Mouse (Mus musculus) myocyte (in vitro differentiated cells): Measurements from ENCODE around the gene Tuba8. TPM values are rescaled to one million over a fixed set of nuclear protein-coding genes. Genes with fewer than 3 reads are reported as not detected.

Experiments
- H3K27me3 ChIP-seq: one replicate; pipeline ENCODE4 v1.6.1; 2011; ENCODE audit not compliant: control insufficient read depth, insufficient read depth, insufficient read length
- H3K36me3 ChIP-seq: one replicate; pipeline ENCODE4 v1.6.1; 2011; ENCODE audit not compliant: control insufficient read depth, insufficient read depth
- H3K4me2 ChIP-seq: one replicate; pipeline ENCODE4 v1.6.1; 2011; ENCODE audit warnings: low read depth, control low read depth
- H3K4me3 ChIP-seq: one replicate; pipeline ENCODE4 v1.5.1; 2011; ENCODE audit warnings: mild to moderate bottlenecking, control low read depth, moderate library complexity
- H3K79me2 ChIP-seq: one replicate; pipeline ENCODE4 v1.6.1; 2011; ENCODE audit not compliant: control insufficient read depth, insufficient read depth
- H3ac ChIP-seq: one replicate; pipeline ENCODE4 v1.6.1; 2011; ENCODE audit not compliant: control insufficient read depth, insufficient read length
- CEBPB ChIP-seq: IDR thresholded peaks from 2 replicates; pipeline ENCODE4 v1.6.1; 2011; ENCODE audit warnings: mild to moderate bottlenecking, moderate library complexity; ENCODE audit not compliant: poor library complexity, insufficient read depth, severe bottlenecking
- E2F4 ChIP-seq: IDR thresholded peaks from one replicate; pipeline ENCODE4 v1.6.1; 2011; ENCODE audit warnings: mild to moderate bottlenecking, control low read depth, moderate library complexity; ENCODE audit not compliant: insufficient read depth
- MAX ChIP-seq: IDR thresholded peaks from one replicate; pipeline ENCODE4 v1.6.1; 2011; ENCODE audit warnings: low read depth, mild to moderate bottlenecking, control low read depth
- MYOD1 ChIP-seq, 3 experiments: IDR thresholded peaks; one replicate each; pipeline ENCODE4 v1.6.1; 2011; ENCODE audit warnings: control low read depth in 2 of 3, low read depth in 2 of 3, mild to moderate bottlenecking in 2 of 3, moderate library complexity in 1 of 3; ENCODE audit not compliant: insufficient read length in 2 of 3, control insufficient read depth in 1 of 3
- MYOG ChIP-seq, 3 experiments: IDR thresholded peaks; one replicate each; pipeline ENCODE4 v1.6.1; 2011; ENCODE audit warnings: control low read depth in 2 of 3, low read depth in 2 of 3, mild to moderate bottlenecking in 2 of 3; ENCODE audit not compliant: insufficient read length in 2 of 3, control insufficient read depth in 1 of 3, insufficient read depth in 1 of 3
- POLR2A ChIP-seq: IDR thresholded peaks from one replicate; pipeline ENCODE4 v1.6.1; 2011; ENCODE audit warnings: low read depth, mild to moderate bottlenecking, control low read depth, moderate library complexity; ENCODE audit not compliant: insufficient read length
- POLR2AphosphoS2 ChIP-seq: IDR thresholded peaks from one replicate; pipeline ENCODE4 v1.6.1; 2011; ENCODE audit warnings: low read depth, control low read depth; ENCODE audit not compliant: insufficient read length
- REST ChIP-seq: IDR thresholded peaks from one replicate; pipeline ENCODE4 v1.6.1; 2011; ENCODE audit warnings: mild to moderate bottlenecking, control low read depth, moderate library complexity; ENCODE audit not compliant: insufficient read depth, insufficient read length
- SRF ChIP-seq: IDR thresholded peaks from one replicate; pipeline ENCODE4 v1.6.1; 2011; ENCODE audit warnings: low read depth; ENCODE audit not compliant: control insufficient read depth, insufficient read length
- TCF12 ChIP-seq: IDR thresholded peaks from one replicate; pipeline ENCODE4 v1.6.1; 2011; ENCODE audit warnings: mild to moderate bottlenecking, control low read depth; ENCODE audit not compliant: poor library complexity, insufficient read depth, severe bottlenecking
- TCF3 ChIP-seq: IDR thresholded peaks from one replicate; pipeline ENCODE4 v1.6.1; 2011; ENCODE audit warnings: low read depth, control low read depth; ENCODE audit not compliant: insufficient read length
- USF1 ChIP-seq: IDR thresholded peaks from one replicate; pipeline ENCODE4 v1.6.1; 2011; ENCODE audit warnings: low read depth, mild to moderate bottlenecking, control low read depth, moderate library complexity
- polyA plus RNA-seq: library from polyadenylated mRNA; unstranded; fragments of >200 nt; fragmentation: generic; extraction: Trizol; gene quantifications from one replicate; pipeline ENCODE4 v1.2.1, GENCODE M21; 2012; ENCODE audit warnings: missing spikeins

The Tuba8 gene
- polyA plus RNA-seq, 1 experiment, result not detected

DNA sequence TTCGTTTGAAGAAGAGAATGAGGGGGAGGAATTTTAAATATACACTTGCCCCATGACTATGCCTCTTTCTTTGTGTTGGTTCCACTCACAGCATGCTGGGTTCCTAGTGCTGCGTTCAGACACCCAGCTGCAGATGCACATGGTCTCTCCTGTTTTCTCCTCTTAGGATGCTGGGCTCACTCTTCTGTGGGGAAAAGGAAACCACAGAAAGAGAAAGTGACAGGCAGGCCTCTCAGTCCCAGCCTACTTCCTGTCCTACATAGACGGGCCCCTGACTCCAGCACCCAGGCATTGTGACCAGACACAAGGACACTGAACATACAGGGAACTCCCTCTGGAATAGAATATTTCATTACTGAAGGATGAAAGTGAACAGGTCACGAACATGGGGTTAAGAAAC is 15.5 kb downstream of the Tuba8 start:
- no peak overlapping the region for H3K4me2 ChIP-seq
- no peak overlapping the region for H3K4me3 ChIP-seq
- TF ChIP-seq REST (no peak), SRF (no peak), TCF12 (no peak), MYOD1 (IDR thresholded peaks at IDR 0.05; ENCODE audit: control insufficient read depth in 1 of 3, insufficient read length in 2 of 3, low read depth in 2 of 3) (no peak), MYOG (IDR thresholded peaks at IDR 0.05; ENCODE audit: control insufficient read depth in 1 of 3, insufficient read depth in 1 of 3, insufficient read length in 2 of 3, low read depth in 2 of 3) (no peak), MAX (no peak), POLR2A (no peak), USF1 (no peak), POLR2AphosphoS2 (no peak), CEBPB (no peak), TCF3 (no peak)
- no peaks in the 10 kb centered on the region for H3K79me2 ChIP-seq
- peaks cover 5% of the 10 kb centered on the region for H3K27me3 ChIP-seq
- no peak overlapping the region for H3ac ChIP-seq
- no peaks in the 10 kb centered on the region for H3K36me3 ChIP-seq

DNA sequence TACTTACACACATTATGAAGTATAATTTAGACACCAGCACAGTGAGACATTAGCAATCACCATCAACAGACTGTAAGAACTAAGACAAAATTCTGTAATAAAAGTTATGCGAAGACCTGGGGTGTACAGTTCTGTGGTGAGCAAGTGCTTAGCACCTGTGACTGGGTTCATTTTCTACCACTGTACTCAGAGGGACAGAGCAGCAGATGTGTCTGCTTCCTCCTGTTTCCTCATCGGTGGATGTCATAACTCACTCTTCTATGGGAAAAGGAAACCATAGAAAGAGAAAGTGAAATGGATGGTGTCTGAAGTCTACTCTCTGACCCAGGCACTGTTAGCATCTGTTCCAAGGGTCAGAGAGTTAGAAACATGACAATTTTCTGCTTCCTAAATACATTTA is 16.2 kb downstream of the Tuba8 start:
- Histone ChIP-seq H3K79me2 (no peaks in the 10 kb centered on the region), H3K4me3 (no peak overlapping the region), H3K36me3 (no peaks in the 10 kb centered on the region), H3K4me2 (peak overlapping the region; percentile 34), H3ac (no peak overlapping the region), H3K27me3 (peaks cover 7% of the 10 kb centered on the region)
- TF ChIP-seq POLR2AphosphoS2 (no peak), POLR2A (no peak), TCF12 (no peak), TCF3 (no peak), E2F4 (no peak), USF1 (no peak), MYOD1 (IDR thresholded peaks at IDR 0.05; ENCODE audit: control insufficient read depth in 1 of 3, insufficient read length in 2 of 3, low read depth in 2 of 3) (no peak), CEBPB (no peak), MAX (no peak), SRF (no peak), REST (no peak), MYOG (IDR thresholded peaks at IDR 0.05; ENCODE audit: control insufficient read depth in 1 of 3, insufficient read depth in 1 of 3, insufficient read length in 2 of 3, low read depth in 2 of 3) (no peak)

DNA sequence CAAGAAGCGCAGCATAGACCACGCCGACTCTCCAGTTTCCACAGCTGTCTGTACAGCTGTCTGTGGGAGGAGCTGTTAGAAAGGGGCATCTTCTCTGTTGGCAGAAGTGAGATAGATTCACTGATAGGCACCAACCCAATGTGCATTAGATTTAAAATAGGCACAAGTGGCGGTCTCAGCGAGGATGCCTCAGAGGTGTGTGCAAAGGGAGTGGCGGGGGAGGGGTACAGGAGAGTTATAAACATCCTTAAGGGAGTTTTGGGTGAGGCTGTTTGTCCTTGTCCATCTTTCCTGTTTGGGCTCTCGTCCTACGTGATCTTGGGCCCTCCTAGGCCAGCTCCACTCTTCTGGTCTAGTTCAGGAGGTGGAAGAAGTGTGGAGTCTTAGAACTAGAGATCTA is 17.9 kb downstream of the Tuba8 start:
- H3K36me3 ChIP-seq, result no peaks in the 10 kb centered on the region
- H3K79me2 ChIP-seq, result no peaks in the 10 kb centered on the region
- peaks cover 9% of the 10 kb centered on the region for H3K27me3 ChIP-seq
- H3ac ChIP-seq, result no peak overlapping the region
- TF ChIP-seq MYOG (IDR thresholded peaks at IDR 0.05; ENCODE audit: control insufficient read depth in 1 of 3, insufficient read depth in 1 of 3, insufficient read length in 2 of 3, low read depth in 2 of 3), result no peak
- TF ChIP-seq CEBPB, result no peak
- no peak for TF ChIP-seq TCF3
- TF ChIP-seq USF1, result no peak
- TF ChIP-seq E2F4, result no peak
- no peak for TF ChIP-seq POLR2AphosphoS2
- no peak for TF ChIP-seq MAX
- TF ChIP-seq REST, result no peak
- TF ChIP-seq POLR2A, result no peak
- no peak for TF ChIP-seq TCF12
- TF ChIP-seq MYOD1 (IDR thresholded peaks at IDR 0.05; ENCODE audit: control insufficient read depth in 1 of 3, insufficient read length in 2 of 3, low read depth in 2 of 3), result no peak
- no peak overlapping the region for H3K4me2 ChIP-seq
- no peak overlapping the region for H3K4me3 ChIP-seq

DNA sequence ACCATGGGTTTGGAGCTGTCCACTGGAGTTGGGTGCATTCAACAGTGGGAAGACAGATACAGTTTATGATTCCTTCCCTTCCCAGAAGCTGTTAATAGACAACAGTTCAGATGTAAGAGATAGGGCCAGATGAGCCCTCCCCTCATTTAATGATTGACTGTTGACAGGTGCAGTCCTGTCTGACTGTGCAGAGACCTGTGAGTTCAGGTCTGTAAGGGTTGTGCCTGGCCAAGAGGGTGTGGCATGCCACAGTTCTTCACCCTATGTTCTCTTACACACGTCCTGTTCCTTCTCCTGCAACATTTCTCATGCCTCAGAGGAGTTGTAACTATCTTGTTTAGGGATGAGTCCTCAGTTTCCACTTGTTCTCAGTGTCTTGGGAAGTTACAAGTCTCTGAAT is 22.2 kb downstream of the Tuba8 start:
- H3K79me2 ChIP-seq, result no peaks in the 10 kb centered on the region
- TF ChIP-seq POLR2A (no peak), REST (no peak), MYOD1 (IDR thresholded peaks at IDR 0.05; ENCODE audit: control insufficient read depth in 1 of 3, insufficient read length in 2 of 3, low read depth in 2 of 3) (no peak), SRF (no peak), MYOG (IDR thresholded peaks at IDR 0.05; ENCODE audit: control insufficient read depth in 1 of 3, insufficient read depth in 1 of 3, insufficient read length in 2 of 3, low read depth in 2 of 3) (no peak), POLR2AphosphoS2 (no peak), MAX (no peak), TCF3 (no peak), E2F4 (no peak), USF1 (no peak), TCF12 (no peak), CEBPB (no peak)
- no peak overlapping the region for H3K4me2 ChIP-seq
- H3K27me3 ChIP-seq, result peaks cover 9% of the 10 kb centered on the region
- no peak overlapping the region for H3K4me3 ChIP-seq
- no peaks in the 10 kb centered on the region for H3K36me3 ChIP-seq
- no peak overlapping the region for H3ac ChIP-seq

- no peaks in the 10 kb centered on the region for H3K79me2 ChIP-seq
- no peaks in the 10 kb centered on the region for H3K36me3 ChIP-seq
- H3K4me2 ChIP-seq, result no peak overlapping the region
- peaks cover 23% of the 10 kb centered on the region for H3K27me3 ChIP-seq
- TF ChIP-seq POLR2A (no peak), MYOG (IDR thresholded peaks at IDR 0.05; ENCODE audit: control insufficient read depth in 1 of 3, insufficient read depth in 1 of 3, insufficient read length in 2 of 3, low read depth in 2 of 3) (no peak), MYOD1 (IDR thresholded peaks at IDR 0.05; ENCODE audit: control insufficient read depth in 1 of 3, insufficient read length in 2 of 3, low read depth in 2 of 3) (no peak), TCF12 (no peak), USF1 (no peak), SRF (no peak), TCF3 (no peak), POLR2AphosphoS2 (no peak)
- H3ac ChIP-seq, result no peak overlapping the region
- no peak overlapping the region for H3K4me3 ChIP-seq
These were observed 25.9 kb downstream of the Tuba8 start for GRCm38 (mm10) chr6:121236386-121236785.
